17 mouse cellular contexts compared by ENCODE assay signal in the genomic region with DNA sequence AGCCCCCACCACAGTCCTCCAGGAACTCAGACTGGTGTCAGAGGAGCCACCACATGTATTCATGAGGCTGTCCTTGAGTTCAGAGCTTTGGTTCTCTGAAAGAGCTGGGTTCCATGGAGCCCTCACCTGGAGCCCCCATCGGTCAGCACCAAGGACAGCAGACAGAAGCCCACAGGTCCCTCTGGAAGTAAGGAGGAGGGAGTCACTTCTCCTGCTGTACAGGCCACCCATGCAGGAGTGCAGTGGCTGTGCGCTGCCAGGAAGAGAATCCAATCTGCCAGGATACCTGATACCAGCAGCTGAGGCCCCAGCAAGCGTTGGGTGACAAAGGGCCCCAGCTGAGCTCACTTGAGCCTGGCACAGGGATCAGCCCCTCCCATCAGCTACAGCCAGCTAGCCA.
DNase-seq lines count a peak whose midpoint lies in the region; ATAC-seq and TF ChIP-seq lines count a peak whose summit lies in the region.
"Had no signal": no experiment of that assay in that cellular context is flagged by ENCODE, and none has a peak within 500 bp of the region (broad histone marks: within the 10 kb centered on the region; RNA-seq: fewer than 3 reads in every experiment).

No protein-coding gene starts in this region.

- 33% methylated on average over 3 of the region's 3 CpGs for WGBS in olfactory bulb, adult 2 months

- H3K4me1 ChIP-seq in olfactory bulb, adult 2 months (ENCODE audit: control insufficient read depth, insufficient read depth, low read length) = peaks cover 38% of the 10 kb centered on the region
- H3K4me1 ChIP-seq: heart, embryonic 12.5 days; lung, embryonic 15.5 days; midbrain, embryonic 12.5 days had no signal

- no peak for ATAC-seq in erythroid progenitor cell, adult 5-6 weeks (replicated peaks; ENCODE audit: low FRiP score, poor library complexity, severe bottlenecking)
- ATAC-seq: intestine, embryonic 16.5 days; Patski had no signal

- H3K4me3 ChIP-seq in olfactory bulb, adult 2 months (ENCODE audit: insufficient read depth, low read depth, low read length) = no peak overlapping the region
- H3K4me3 ChIP-seq: heart, embryonic 12.5 days; lung, embryonic 15.5 days; midbrain, embryonic 12.5 days had no signal

- peak; percentile 39 for DNase-seq in heart, postnatal 4 days
- no peak for DNase-seq in heart, adult 11 months
- peak; percentile 2 for DNase-seq in lung, postnatal 14 days
- DNase-seq in lung, adult 18-20 months = no peak
- DNase-seq in embryo, embryonic 11.5 days (ENCODE audit: low read depth, low spot score) = peak; percentile 26
- DNase-seq in layer of hippocampus, postnatal 14 days (ENCODE audit: low spot score in 2 of 2) = no peak
- DNase-seq: B cell, adult 2 months; cerebellum, adult 8-10 months; spleen, adult 18-20 months; thymus, adult 2 months had no signal

- peak overlapping the region; percentile 53; the same call in 1 of the 2 replicates for H3K27ac ChIP-seq in olfactory bulb, adult 2 months (ENCODE audit: insufficient read depth, low read depth, low read length)
- H3K27ac ChIP-seq: lung, embryonic 15.5 days; midbrain, embryonic 12.5 days had no signal

- TF ChIP-seq CTCF in olfactory bulb, adult 2 months (IDR thresholded peaks at IDR 0.05; ENCODE audit: insufficient read depth, low read depth, low read length) = no peak

- TF ChIP-seq POLR2A in olfactory bulb, adult 2 months (IDR thresholded peaks at IDR 0.05; ENCODE audit: insufficient read depth, low read depth, low read length) = no peak

Comparison
In these comparisons a context has a peak if more than half of its experiments do, and no peak if none do; other contexts are left out.
1. DNase-seq: peak in heart, postnatal 4 days (single experiment), lung, postnatal 14 days (single experiment) and embryo, embryonic 11.5 days (single experiment); none in heart, adult 11 months (single experiment), lung, adult 18-20 months (0 of 2) and layer of hippocampus, postnatal 14 days (0 of 2).